Mouse (Mus musculus): Measurements from ENCODE around the gene Senp3. TPM values are rescaled to one million over a fixed set of nuclear protein-coding genes. Genes with fewer than 3 reads are reported as not detected.
A peak's percentile ranks its signal among the peaks of the same experiment; 100 is the strongest.

The Senp3 gene
- polyA plus RNA-seq, 1 experiment from 2014 or later: 149 TPM

DNA sequence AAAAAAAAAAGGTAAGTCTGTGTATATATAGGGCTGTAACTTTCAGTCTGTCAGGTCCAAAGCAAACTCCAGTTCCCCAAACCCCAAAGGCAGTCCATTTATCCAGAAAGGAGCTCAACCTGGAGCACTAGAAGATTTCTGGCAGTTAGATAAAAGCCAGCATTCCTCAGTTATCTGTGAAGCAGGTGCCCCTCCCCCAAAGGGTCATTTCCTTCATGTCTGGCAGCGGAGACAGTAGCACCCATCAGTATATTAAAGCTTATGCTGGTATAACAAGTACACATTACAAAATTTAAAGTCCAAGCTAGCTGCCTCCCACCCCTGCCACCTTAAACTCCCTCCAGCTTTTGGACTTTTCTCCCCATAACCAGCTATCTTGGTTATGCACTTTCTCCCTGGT lies 17.7 kb upstream of the Senp3 start:
- Histone ChIP-seq H3K27ac (no peak overlapping the region), H3K27me3 (ENCODE audit: low read depth, poor library complexity, severe bottlenecking) (no peaks in the 10 kb centered on the region), H3K9me3 (replicated peaks) (no peaks in the 10 kb centered on the region), H3K4me1 (peaks cover 16% of the 10 kb centered on the region), H3K4me3 (no peak overlapping the region), H3K36me3 (no peaks in the 10 kb centered on the region)
- 71% methylated on average over 1 of the region's 1 CpGs for WGBS
- no peak for DNase-seq (ENCODE audit: low spot score)

DNA sequence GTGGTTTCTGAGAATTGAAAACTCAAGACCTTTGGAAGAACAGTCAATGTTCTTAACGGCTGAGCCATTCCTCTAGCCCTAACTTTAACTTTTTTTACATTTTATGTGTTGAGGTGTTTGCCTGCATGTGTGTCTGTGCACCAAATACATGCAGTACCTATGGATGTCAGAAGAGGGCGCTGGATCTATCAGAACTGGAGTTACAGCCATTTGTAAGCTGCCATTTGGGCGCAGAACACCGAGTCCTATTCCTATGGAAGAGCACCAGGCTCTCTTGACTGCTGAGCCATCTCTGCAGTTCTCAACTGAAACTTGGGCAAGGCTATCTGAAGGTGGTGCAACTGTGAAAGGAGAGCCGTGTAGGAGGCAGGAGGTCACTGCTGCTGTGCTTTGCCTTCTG lies 16.7 kb upstream of the Senp3 start:
- WGBS: 74% methylated on average over 5 of the region's 5 CpGs
- no peak overlapping the region for H3K27ac ChIP-seq
- no peaks in the 10 kb centered on the region for H3K36me3 ChIP-seq
- no peak overlapping the region for H3K4me3 ChIP-seq
- DNase-seq (ENCODE audit: low spot score): no peak
- no peaks in the 10 kb centered on the region for H3K9me3 ChIP-seq (replicated peaks)
- H3K4me1 ChIP-seq: peaks cover 17% of the 10 kb centered on the region
- no peaks in the 10 kb centered on the region for H3K27me3 ChIP-seq (ENCODE audit: low read depth, poor library complexity, severe bottlenecking)

DNA sequence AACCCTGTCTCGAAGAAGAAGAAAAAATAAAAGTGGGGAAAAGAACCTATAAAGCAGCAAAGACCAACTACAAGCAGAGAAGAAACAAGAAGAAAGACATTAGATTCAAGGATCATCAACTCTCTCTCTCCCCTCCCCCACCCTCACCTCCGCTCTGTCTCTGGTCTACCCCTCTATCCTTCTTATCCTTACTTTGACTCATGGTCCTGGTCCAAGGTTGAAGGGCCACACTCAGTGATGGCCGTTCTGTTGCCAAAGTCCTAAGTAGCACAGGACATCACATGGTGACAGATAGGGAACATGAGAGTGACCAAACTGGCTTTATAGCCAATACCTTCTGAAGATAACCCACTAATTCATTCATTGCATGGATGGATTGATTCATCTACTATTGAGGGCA lies 15.5 kb upstream of the Senp3 start:
- Histone ChIP-seq H3K36me3 (no peaks in the 10 kb centered on the region), H3K27me3 (ENCODE audit: low read depth, poor library complexity, severe bottlenecking) (no peaks in the 10 kb centered on the region), H3K27ac (no peak overlapping the region), H3K4me3 (no peak overlapping the region), H3K4me1 (peaks cover 22% of the 10 kb centered on the region), H3K9me3 (replicated peaks) (no peaks in the 10 kb centered on the region)
- DNase-seq (ENCODE audit: low spot score): no peak
- 86% methylated on average over 3 of the region's 3 CpGs for WGBS

GRCm38 (mm10) chr11:69695361-69696181 lies 13.7 kb upstream of the Senp3 start, which contains the start of the genes Tnfsf12 and Tnfsfm13:
Gene Tnfsf12, minus strand, starts transcription at chr11:69695849.
Gene Tnfsfm13, minus strand, starts transcription at chr11:69696098.
- H3K9me3 ChIP-seq (replicated peaks): no peaks in the 10 kb centered on the region
- H3K4me1 ChIP-seq: peaks cover 22% of the 10 kb centered on the region
- no peaks in the 10 kb centered on the region for H3K36me3 ChIP-seq
- no peaks in the 10 kb centered on the region; the same call in 1 of the 2 replicates for H3K27me3 ChIP-seq (ENCODE audit: low read depth, poor library complexity, severe bottlenecking)
- WGBS: 2% methylated on average over 41 of the region's 41 CpGs
- peak within 1 kb of the TSS; percentile 69 for H3K4me3 ChIP-seq
- peak within 1 kb of the TSS; percentile 90 for H3K27ac ChIP-seq
- DNase-seq (ENCODE audit: low spot score): peak; percentile 79

- 34% methylated on average over 6 of the region's 6 CpGs for WGBS
- Histone ChIP-seq H3K4me3 (peak overlapping the region; percentile 69), H3K27ac (peak overlapping the region; percentile 90), H3K36me3 (no peaks in the 10 kb centered on the region), H3K9me3 (replicated peaks) (no peaks in the 10 kb centered on the region), H3K4me1 (peaks cover 22% of the 10 kb centered on the region), H3K27me3 (ENCODE audit: low read depth, poor library complexity, severe bottlenecking) (no peaks in the 10 kb centered on the region; the same call in 1 of the 2 replicates)
- no peak for DNase-seq (ENCODE audit: low spot score)
Measured at GRCm38 (mm10) chr11:69695046-69695360, 13.1 kb upstream of the Senp3 start.

- no peaks in the 10 kb centered on the region; the same call in 1 of the 2 replicates for H3K27me3 ChIP-seq (ENCODE audit: low read depth, poor library complexity, severe bottlenecking)
- H3K27ac ChIP-seq: no peak overlapping the region
- no peak for DNase-seq (ENCODE audit: low spot score)
- H3K4me3 ChIP-seq: no peak overlapping the region
- no peaks in the 10 kb centered on the region for H3K9me3 ChIP-seq (replicated peaks)
- 67% methylated on average over 11 of the region's 11 CpGs for WGBS
- H3K4me1 ChIP-seq: peaks cover 22% of the 10 kb centered on the region
- H3K36me3 ChIP-seq: no peaks in the 10 kb centered on the region
Measured at GRCm38 (mm10) chr11:69693421-69693965, 11.6 kb upstream of the Senp3 start.

DNA sequence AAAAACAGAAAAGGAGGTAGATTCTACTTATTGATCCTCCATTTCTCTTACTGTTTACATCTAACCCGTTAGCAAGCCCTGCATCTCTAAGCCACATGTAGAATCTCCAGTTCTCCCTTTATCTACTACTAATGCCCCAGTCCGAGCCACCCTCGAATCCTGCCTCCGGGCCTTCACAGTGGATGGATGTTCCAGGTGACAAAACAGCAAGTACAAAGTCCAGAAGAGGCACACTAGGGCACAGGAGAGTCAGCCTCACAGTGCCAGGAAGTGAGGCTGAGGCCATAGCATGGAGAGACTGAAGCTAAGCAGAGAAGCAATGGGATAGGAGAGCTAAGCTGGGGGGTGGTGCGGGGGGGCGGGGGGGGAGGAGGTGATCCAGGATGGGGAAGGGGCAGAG lies 11.0 kb upstream of the Senp3 start:
- no peak overlapping the region for H3K27ac ChIP-seq
- H3K27me3 ChIP-seq (ENCODE audit: low read depth, poor library complexity, severe bottlenecking): no peaks in the 10 kb centered on the region; the same call in 1 of the 2 replicates
- 86% methylated on average over 6 of the region's 6 CpGs for WGBS
- no peak overlapping the region for H3K4me3 ChIP-seq
- no peaks in the 10 kb centered on the region for H3K9me3 ChIP-seq (replicated peaks)
- H3K36me3 ChIP-seq: no peaks in the 10 kb centered on the region
- peaks cover 22% of the 10 kb centered on the region for H3K4me1 ChIP-seq
- no peak for DNase-seq (ENCODE audit: low spot score)

DNA sequence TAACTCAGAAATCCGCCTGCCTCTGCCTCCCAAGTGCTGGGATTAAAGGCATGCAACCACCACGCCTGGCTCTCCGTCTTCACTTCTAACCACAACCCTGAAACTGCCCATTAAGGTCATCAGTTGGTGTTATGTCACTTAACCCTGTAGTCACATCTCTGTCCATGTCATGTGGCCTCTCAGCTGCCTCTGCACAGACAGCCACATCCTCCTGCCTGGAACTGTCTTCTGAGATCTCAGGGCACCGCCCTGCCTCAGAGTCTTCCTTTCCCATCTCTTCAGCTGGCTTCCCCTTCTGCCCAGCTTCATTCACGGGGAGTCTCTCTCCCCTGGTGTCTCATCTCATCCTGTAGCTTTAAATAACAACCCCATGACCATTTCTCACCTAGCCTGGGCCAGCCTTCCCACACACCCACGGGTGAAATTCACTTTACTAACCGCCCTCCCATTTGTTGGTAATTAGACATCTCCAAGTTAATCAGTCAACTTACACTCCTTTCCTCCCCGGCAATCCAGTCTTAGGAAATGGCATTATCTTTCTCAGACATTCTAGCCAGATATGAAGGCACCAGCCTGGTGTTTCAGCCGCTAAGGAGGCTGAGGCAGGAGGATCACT lies 10.4 kb upstream of the Senp3 start:
- Histone ChIP-seq H3K27me3 (ENCODE audit: low read depth, poor library complexity, severe bottlenecking) (peaks cover under 1% of the 10 kb centered on the region; the same call in 1 of the 2 replicates), H3K4me3 (no peak overlapping the region), H3K4me1 (peaks cover 22% of the 10 kb centered on the region), H3K9me3 (replicated peaks) (no peaks in the 10 kb centered on the region), H3K36me3 (no peaks in the 10 kb centered on the region), H3K27ac (no peak overlapping the region)
- 74% methylated on average over 9 of the region's 9 CpGs for WGBS
- DNase-seq (ENCODE audit: low spot score): no peak

- no peaks in the 10 kb centered on the region for H3K9me3 ChIP-seq (replicated peaks)
- H3K4me1 ChIP-seq: peaks cover 19% of the 10 kb centered on the region
- H3K27ac ChIP-seq: no peak overlapping the region
- H3K36me3 ChIP-seq: no peaks in the 10 kb centered on the region
- DNase-seq (ENCODE audit: low spot score): no peak
- H3K27me3 ChIP-seq (ENCODE audit: low read depth, poor library complexity, severe bottlenecking): peaks cover 15% of the 10 kb centered on the region
- 92% methylated on average over 1 of the region's 1 CpGs for WGBS
- H3K4me3 ChIP-seq: no peak overlapping the region
Measured at GRCm38 (mm10) chr11:69689891-69690290, 8.0 kb upstream of the Senp3 start.

DNA sequence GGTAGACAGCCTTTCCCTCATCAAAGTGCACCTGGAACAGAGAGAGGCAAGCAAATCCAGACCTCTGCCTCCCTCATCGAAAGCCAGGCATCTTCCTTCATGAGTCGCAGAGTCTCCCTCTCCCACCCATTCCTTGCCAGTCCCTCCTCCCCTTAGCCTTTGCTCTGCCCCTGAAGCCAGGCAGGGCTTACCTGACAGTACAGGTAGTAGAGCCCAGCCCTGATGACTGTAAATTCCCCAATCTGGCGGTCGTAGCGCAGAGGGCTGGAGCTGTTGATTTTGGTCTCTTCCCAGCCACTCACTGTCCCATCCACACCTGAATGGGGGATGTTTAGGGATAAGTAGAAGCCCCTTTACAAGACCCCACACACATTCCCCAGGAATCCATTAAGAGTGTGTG lies 5.2 kb upstream of the Senp3 start:
- WGBS: 51% methylated on average over 5 of the region's 5 CpGs
- Histone ChIP-seq H3K27me3 (ENCODE audit: low read depth, poor library complexity, severe bottlenecking) (peaks cover 15% of the 10 kb centered on the region), H3K27ac (peak overlapping the region; percentile 44; the same call in 1 of the 2 replicates), H3K4me1 (peaks cover 28% of the 10 kb centered on the region), H3K9me3 (replicated peaks) (no peaks in the 10 kb centered on the region), H3K36me3 (no peaks in the 10 kb centered on the region), H3K4me3 (no peak overlapping the region)
- no peak for DNase-seq (ENCODE audit: low spot score)

DNA sequence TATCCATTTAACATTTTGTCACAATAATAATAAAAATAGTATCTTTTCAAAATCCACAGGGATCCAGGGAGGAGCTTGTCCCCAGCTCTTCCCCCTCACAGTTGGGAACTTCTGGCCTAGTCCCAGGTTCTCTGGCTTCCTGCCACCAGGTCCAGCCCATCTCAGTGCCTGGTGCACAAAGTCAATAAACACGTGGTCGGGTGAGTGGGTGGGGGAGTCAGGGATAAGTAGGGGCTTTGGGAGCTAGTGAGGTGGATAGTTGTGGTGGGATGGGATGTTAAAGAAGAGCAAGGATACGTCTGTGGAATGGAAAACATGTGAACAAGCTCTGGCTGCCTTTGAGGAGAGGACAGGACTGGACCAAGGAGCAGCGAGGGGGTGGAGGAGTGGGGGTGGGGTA lies 4.5 kb upstream of the Senp3 start:
- Histone ChIP-seq H3K4me3 (no peak overlapping the region), H3K27ac (peak overlapping the region; percentile 44; the same call in 1 of the 2 replicates), H3K9me3 (replicated peaks) (no peaks in the 10 kb centered on the region), H3K27me3 (ENCODE audit: low read depth, poor library complexity, severe bottlenecking) (peaks cover 15% of the 10 kb centered on the region), H3K36me3 (no peaks in the 10 kb centered on the region), H3K4me1 (peaks cover 33% of the 10 kb centered on the region)
- WGBS: 18% methylated on average over 4 of the region's 4 CpGs
- no peak for DNase-seq (ENCODE audit: low spot score)

DNA sequence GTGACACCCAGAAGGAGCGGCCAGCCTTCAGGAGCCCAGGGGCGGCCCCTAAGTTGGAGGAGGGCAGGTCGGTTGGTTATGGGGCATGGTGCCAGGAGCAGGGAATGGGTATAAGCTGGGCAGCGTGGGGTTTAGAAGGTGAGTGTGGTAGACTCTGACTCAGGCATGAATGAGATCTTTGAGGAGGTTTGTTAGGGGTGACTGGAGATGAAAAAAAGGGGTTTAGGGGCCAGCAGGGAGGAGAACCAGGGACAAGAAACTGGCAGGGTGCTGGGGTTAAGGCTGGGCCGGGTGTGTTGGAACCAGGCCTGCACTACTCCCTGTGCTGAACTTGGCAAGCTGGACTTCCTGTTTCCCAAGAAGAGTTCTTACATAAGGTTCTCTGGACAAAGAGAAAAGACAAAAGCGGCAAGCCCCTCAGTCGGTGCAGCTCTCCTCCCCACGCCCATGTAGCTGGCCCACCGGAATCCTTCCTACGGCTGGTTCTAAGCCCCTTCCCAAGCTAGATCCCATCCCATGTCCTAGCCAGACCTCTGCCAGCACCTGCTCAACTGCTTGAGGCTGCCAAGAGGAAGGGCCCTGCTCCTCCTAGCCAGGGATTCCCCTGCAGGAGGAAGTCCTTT lies 3.8 kb upstream of the Senp3 start, which contains the start of gene Tnfsf13:
Tnfsf13 (minus strand) TSS at position 259 of the 623 bp plus-strand sequence.
- peaks cover 15% of the 10 kb centered on the region for H3K27me3 ChIP-seq (ENCODE audit: low read depth, poor library complexity, severe bottlenecking)
- H3K4me1 ChIP-seq: peaks cover 40% of the 10 kb centered on the region
- H3K9me3 ChIP-seq (replicated peaks): no peaks in the 10 kb centered on the region
- no peak for DNase-seq (ENCODE audit: low spot score)
- no peaks in the 10 kb centered on the region; the same call in 1 of the 2 replicates for H3K36me3 ChIP-seq
- H3K27ac ChIP-seq: peak within 1 kb of the TSS; percentile 44; the same call in 1 of the 2 replicates
- 90% methylated on average over 10 of the region's 10 CpGs for WGBS
- H3K4me3 ChIP-seq: no peak within 1 kb of the TSS
